Mouse (Mus musculus) layer of hippocampus, postnatal 36 days (tissue): ENCODE measurements around the gene Col8a1. TPM values are rescaled to one million over a fixed set of nuclear protein-coding genes. Genes with fewer than 3 reads are reported as not detected.

Source experiments
- DNase-seq, 2 experiments: peaks; one replicate each; pipeline ENCODE4 v3.0.0; 2022
- total RNA-seq, 2 experiments: library from RNA; stranded (reverse); gene quantifications; 2 replicates each; pipeline ENCODE4 v1.2.3; 2021

Gene Col8a1
- 1 to 10 TPM in 1 of 2 experiments, under 1 TPM in 1; 0.37 to 1.4 TPM for total RNA-seq

- DNase-seq: no peak
These were observed at the start of gene Col8a1 for GRCm38 (mm10) chr16:57754526-57755125. TSS of gene Col8a1 (minus strand) at chr16:57754737.

DNA sequence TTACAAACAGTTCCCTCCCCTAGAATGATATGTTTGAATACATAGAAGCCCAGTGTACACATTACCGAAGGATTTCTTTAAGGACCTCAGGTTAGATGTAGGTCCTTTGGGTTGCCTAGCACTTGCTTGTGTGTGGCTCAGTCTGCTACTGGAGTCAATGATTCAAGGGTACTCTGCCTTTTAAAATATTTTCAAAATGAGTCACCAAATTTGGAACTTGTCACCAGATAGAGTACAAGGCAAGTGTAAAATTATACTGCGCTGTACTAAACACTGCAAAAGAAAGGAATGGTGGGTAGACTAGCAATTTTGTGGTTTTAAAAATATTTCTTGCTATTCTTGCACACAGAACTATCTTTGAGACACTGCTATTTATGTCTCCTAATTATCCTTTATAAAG, 47.3 kb upstream of the Col8a1 start:
- DNase-seq: no peak

DNA sequence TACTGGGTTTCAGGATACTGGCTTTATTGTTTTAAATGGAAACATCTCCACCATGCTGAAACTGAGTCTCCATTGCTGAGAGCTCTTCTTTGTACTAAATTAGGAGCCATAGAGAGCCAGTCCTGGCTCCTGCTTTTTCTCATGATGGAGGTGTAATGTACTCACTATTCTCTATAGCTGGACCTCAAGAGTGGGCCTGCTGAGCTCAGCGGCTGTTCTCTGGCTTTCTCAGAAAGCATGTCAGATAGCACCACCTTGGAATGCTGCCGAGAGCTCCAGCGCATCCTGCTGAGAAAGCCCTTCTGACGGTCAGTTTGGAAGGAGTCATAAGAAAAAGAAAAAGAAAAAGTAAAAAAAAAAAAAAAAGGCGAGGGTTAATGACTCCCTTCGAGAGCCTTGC, 41.8 kb upstream of the Col8a1 start:
- no peak for DNase-seq

GRCm38 (mm10) chr16:57779011-57779410, 24.5 kb upstream of the Col8a1 start:
- no peak for DNase-seq

- DNase-seq: no peak
These were observed 11.1 kb upstream of the Col8a1 start for GRCm38 (mm10) chr16:57765615-57766014.

GRCm38 (mm10) chr16:57759862-57760261, 5.3 kb upstream of the Col8a1 start:
- no peak for DNase-seq

GRCm38 (mm10) chr16:57755708-57756107, 1.2 kb upstream of the Col8a1 start:
- no peak for DNase-seq

- peak; percentile 14 to 31 for DNase-seq
These were observed 704 bp upstream of the Col8a1 start for GRCm38 (mm10) chr16:57755241-57755640.

DNA sequence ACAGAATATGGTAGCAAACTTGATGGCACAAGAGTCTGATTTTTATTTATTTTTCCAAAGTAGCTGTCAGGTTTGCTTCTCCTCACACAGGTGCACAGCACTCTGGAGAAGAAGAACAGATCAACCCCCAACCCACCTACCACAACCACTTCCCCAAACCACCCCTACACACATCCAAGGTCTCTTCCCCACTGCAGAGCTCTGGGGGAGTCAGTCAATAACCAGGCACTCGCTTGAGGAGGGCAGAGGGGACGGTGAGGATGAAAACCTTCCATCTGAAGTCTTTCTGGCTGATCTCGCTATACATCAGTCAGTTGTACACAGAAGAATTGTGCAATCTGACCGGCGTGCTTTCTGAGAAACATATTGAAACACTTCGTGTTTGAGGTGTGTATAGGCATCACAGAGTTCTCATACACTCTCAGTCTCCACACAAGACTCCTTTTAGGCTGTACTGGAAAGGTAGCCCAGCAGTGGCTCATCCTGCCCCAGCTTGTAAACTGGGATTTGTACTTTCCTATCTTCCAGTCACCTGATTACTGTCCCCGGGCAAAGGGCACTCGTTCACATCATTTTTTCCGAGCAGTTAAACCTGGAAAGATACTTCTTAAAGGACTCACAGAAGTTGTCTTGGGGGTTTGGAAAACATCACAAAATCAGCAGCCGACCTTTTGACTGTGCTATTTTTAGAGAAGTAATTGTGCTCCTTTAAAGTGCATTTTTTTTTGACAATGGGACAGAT, 827 bp downstream of the Col8a1 start:
- no peak for DNase-seq

GRCm38 (mm10) chr16:57750549-57750948, 4.0 kb downstream of the Col8a1 start:
- DNase-seq: no peak

DNA sequence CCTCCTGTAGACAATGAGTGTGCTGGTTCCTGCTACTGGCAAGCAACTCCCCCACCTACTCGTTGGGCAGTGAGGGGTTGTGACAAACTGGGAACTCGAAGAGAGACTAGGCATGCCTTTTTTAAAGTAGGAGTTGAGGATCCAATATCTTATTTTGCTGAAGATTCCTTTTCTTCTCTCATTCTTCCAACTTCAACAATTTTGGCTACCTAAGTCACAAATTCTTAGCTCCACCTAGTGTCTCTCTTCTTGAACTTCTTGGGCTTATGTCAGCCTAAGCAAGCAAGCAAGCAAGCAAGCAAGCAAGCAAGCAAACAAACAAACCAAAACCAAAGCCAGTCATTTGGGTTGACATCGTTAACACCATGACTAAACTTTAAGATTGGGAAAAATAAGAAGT, 6.4 kb downstream of the Col8a1 start:
- DNase-seq: no peak

- DNase-seq: no peak
These were observed 7.0 kb downstream of the Col8a1 start for GRCm38 (mm10) chr16:57747357-57748056.

DNA sequence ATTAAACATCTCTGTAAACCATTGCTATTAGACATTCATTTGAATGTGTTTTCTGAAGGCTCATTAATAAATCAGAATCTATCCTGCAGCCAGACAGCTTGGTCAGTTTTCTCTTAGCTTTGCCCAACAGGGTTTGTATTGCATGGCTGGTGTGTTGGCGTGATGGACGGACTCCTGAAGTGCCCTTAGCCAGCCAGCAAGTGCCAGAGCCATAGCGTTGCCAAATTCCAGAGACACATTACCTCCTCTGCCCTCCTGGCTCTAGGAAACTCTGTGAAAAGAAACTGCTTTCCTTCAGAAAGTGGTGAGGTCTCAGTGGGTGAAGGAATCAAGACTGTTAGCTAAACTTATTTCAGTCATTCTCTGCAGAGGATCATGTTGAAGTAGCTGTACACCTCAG, 14.4 kb downstream of the Col8a1 start:
- no peak for DNase-seq

DNA sequence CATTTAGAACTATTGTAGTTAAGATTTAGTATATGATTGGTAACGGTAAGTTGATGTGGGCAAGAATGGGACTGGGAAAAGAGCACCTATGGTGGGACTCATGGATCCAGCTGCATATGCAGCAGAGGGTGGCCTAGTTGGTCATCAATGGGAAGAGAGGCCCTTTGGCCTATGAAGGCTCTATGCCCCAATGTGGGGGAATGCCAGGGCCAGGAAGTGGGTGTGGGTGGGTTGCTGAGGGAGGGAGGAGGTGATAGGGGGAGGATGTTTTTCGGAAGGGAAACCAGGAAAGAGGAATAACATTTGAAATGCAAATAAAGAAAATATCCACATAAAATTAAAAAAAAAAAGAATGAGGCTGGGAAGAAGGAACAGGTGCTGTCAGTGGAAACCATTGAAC, 19.6 kb downstream of the Col8a1 start:
- no peak for DNase-seq

DNA sequence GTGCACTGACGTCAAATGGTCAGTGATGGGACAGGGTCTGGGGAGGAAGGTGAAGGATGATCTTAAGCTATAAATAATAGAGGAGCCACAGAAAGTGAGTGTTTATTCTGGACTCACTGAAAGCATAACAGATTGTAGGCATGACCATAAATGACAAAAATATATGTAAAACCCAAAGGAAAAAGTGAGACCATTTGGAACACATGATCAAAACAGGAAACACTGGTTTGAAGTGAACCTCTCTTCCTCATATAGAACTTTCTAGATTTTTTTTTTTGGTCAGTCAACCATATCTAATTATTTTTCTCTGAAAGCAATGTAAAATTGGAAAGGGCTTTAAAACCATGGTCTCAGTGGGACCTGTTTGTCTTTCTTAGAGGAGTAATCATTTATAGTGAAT, 21.0 kb downstream of the Col8a1 start:
- DNase-seq: no peak

- DNase-seq: no peak
These were observed 21.4 kb downstream of the Col8a1 start for GRCm38 (mm10) chr16:57733139-57733538.

GRCm38 (mm10) chr16:57724978-57725377, 29.6 kb downstream of the Col8a1 start:
- DNase-seq: no peak

- no peak for DNase-seq
These were observed 35.6 kb downstream of the Col8a1 start for GRCm38 (mm10) chr16:57718982-57719381.

DNA sequence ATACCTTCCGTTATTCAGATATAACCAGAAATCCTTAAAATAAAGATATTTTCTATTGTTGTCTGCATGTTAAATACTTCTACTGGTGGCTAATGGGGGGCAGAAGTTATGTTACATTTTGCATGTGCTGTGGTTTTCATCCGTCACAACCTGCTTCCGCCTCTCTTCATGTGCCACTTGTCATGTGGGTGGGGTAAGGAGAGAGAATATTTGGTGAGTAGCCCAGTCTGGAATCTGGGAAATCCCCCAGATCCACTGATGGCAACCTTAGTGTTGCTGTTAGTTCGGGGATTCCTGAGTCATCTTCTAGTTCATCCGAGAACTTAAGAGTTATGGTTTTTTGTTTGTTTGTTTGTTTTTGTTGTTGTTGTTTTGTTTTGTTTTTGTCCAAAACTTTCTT, 55.8 kb downstream of the Col8a1 start:
- no peak for DNase-seq

GRCm38 (mm10) chr16:57694694-57695093, 59.8 kb downstream of the Col8a1 start:
- no peak for DNase-seq

- no peak for DNase-seq
These were observed 60.5 kb downstream of the Col8a1 start for GRCm38 (mm10) chr16:57693906-57694522.

DNA sequence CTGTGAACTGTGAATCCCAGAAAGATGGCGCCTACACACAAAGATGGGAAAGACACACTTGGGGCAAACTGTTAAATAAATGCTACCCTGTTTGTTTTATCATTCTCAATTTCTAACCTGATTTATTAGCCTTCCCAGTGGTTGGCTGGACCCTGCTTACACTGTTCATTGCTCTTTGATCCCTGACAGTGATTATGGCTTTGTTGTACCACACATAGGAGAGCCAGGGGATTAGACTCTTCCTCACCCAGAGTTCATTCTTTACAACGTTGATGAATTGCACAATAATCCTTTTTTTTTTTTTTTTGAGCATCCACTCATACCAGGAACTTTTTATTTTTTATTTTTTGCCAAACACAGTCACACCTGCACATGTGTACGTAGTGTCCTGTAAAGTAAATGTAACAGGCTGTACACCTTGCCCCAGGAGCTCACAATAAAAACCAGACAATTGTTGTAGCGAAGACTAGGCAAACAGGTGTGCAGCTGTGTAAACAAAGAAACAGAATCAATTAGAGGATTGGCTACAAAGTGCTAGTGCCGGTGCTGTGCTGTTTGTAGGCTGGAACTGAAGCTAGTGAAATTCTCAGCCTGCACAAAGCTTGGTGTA, 68.6 kb downstream of the Col8a1 start:
- no peak for DNase-seq

- DNase-seq: no peak
These were observed 82.3 kb downstream of the Col8a1 start for GRCm38 (mm10) chr16:57672251-57672650.
